Mouse (Mus musculus) small intestine, adult 2 months (tissue): ENCODE results near the gene Spag4. TPM values are rescaled to one million over a fixed set of nuclear protein-coding genes. Genes with fewer than 3 reads are reported as not detected.

Experiments used
- H3K27ac ChIP-seq: fragments of 200-500 bp; 2 replicates; pipeline ENCODE4 v1.5.1; 2012; ENCODE audit warnings: low read depth, low read length, control low read depth, inconsistent platforms; ENCODE audit not compliant: insufficient read depth
- H3K27me3 ChIP-seq: fragments of 200-500 bp; 2 replicates; pipeline ENCODE4 v1.6.1; 2012; ENCODE audit warnings: mild to moderate bottlenecking, moderate library complexity, low read length, inconsistent platforms; ENCODE audit not compliant: control insufficient read depth, insufficient read depth
- H3K36me3 ChIP-seq: fragments of 200-500 bp; 2 replicates; pipeline ENCODE4 v1.6.1; 2012; ENCODE audit warnings: mild to moderate bottlenecking, low read length, control low read depth, inconsistent platforms; ENCODE audit not compliant: control insufficient read depth, insufficient read depth
- H3K4me1 ChIP-seq: fragments of 200-500 bp; 2 replicates; pipeline ENCODE4 v1.6.1; 2012; ENCODE audit warnings: low read length, inconsistent platforms, mixed read lengths; ENCODE audit not compliant: control insufficient read depth, insufficient read depth, insufficient read length
- H3K4me3 ChIP-seq: fragments of 200-500 bp; 2 replicates; pipeline ENCODE4 v1.5.1; 2012; ENCODE audit warnings: low read depth, mild to moderate bottlenecking, control low read depth, inconsistent platforms, low read length, moderate library complexity
- CTCF ChIP-seq: fragments of 200-500 bp; IDR thresholded peaks from 2 replicates; pipeline ENCODE4 v1.5.1; 2012; ENCODE audit warnings: low read depth, mild to moderate bottlenecking, control low read depth, inconsistent platforms, low read length, moderate library complexity, mixed read lengths; ENCODE audit not compliant: insufficient replicate concordance, insufficient read length; ENCODE audit errors: extremely low read depth
- POLR2A ChIP-seq: fragments of 200-500 bp; IDR thresholded peaks from 2 replicates; pipeline ENCODE4 v1.6.1; 2012; ENCODE audit warnings: low read depth, mild to moderate bottlenecking, control low read depth, inconsistent platforms, low read length, moderate library complexity
- WGBS: fragments of 180-500 bp; shearing (Covaris S2); methylation state at CpG from one replicate; pipeline ENCODE4 v1.1.7; 2018; 5-methylcytosine and 5-hydroxymethylcytosine counted together
- polyA plus RNA-seq: library from polyadenylated mRNA; depleted of rRNA; stranded (reverse); fragments of >200 nt; gene quantifications from 2 replicates; pipeline ENCODE4 v1.2.3, GENCODE M21; 2012; rRNA removed

Gene Spag4
- polyA plus RNA-seq = 0.30 and 0.49 TPM in 2 replicates

- Histone ChIP-seq H3K27ac (no peak within 1 kb of the TSS), H3K36me3 (no peaks in the 10 kb centered on the region; the same call in 1 of the 2 replicates), H3K4me1 (peaks cover 6% of the 10 kb centered on the region), H3K27me3 (no peaks in the 10 kb centered on the region; the same call in 1 of the 2 replicates), H3K4me3 (peak within 1 kb of the TSS; percentile 81)
- TF ChIP-seq CTCF = no peak
- TF ChIP-seq POLR2A = no peak
- under 1% methylated on average over 81 of the region's 81 CpGs for WGBS
Measured at GRCm38 (mm10) chr2:156065099-156066041, at the start of gene Spag4. Spag4 (plus strand) TSS chr2:156065175.

GRCm38 (mm10) chr2:156018106-156018505 lies 46.9 kb upstream of the Spag4 start:
- H3K27me3 ChIP-seq = no peaks in the 10 kb centered on the region
- no peak overlapping the region for H3K4me3 ChIP-seq
- H3K4me1 ChIP-seq = peaks cover 3% of the 10 kb centered on the region; the same call in 1 of the 2 replicates
- 70% methylated on average over 3 of the region's 3 CpGs for WGBS
- H3K27ac ChIP-seq = no peak overlapping the region
- peaks cover 53% of the 10 kb centered on the region for H3K36me3 ChIP-seq
- no peak for TF ChIP-seq CTCF
- TF ChIP-seq POLR2A = no peak

GRCm38 (mm10) chr2:156021219-156021618 lies 43.8 kb upstream of the Spag4 start:
- Histone ChIP-seq H3K27ac (no peak overlapping the region), H3K36me3 (peaks cover 24% of the 10 kb centered on the region), H3K27me3 (no peaks in the 10 kb centered on the region), H3K4me3 (no peak overlapping the region), H3K4me1 (peaks cover 3% of the 10 kb centered on the region; the same call in 1 of the 2 replicates)
- TF ChIP-seq POLR2A = no peak
- TF ChIP-seq CTCF = no peak
- WGBS = 86% methylated on average over 8 of the region's 8 CpGs

- H3K4me3 ChIP-seq = no peak overlapping the region
- WGBS = 77% methylated on average over 2 of the region's 2 CpGs
Measured at GRCm38 (mm10) chr2:156021765-156022164, 43.2 kb upstream of the Spag4 start.

GRCm38 (mm10) chr2:156025482-156025881 lies 39.5 kb upstream of the Spag4 start:
- Histone ChIP-seq H3K27me3 (no peaks in the 10 kb centered on the region), H3K4me3 (no peak overlapping the region), H3K36me3 (no peaks in the 10 kb centered on the region), H3K27ac (no peak overlapping the region), H3K4me1 (peaks cover 3% of the 10 kb centered on the region; the same call in 1 of the 2 replicates)
- TF ChIP-seq POLR2A (no peak), CTCF (no peak)

More at GRCm38 (mm10) chr2:156021765-156022164, 43.2 kb upstream of the Spag4 start:
- peaks cover 3% of the 10 kb centered on the region; the same call in 1 of the 2 replicates for H3K4me1 ChIP-seq
- peaks cover 18% of the 10 kb centered on the region for H3K36me3 ChIP-seq
- no peak overlapping the region for H3K27ac ChIP-seq
- H3K27me3 ChIP-seq = no peaks in the 10 kb centered on the region
- TF ChIP-seq POLR2A = no peak
- no peak for TF ChIP-seq CTCF

- H3K27me3 ChIP-seq = no peaks in the 10 kb centered on the region
- H3K4me1 ChIP-seq = no peaks in the 10 kb centered on the region
- WGBS = 51% methylated on average over 3 of the region's 3 CpGs
- no peak overlapping the region for H3K4me3 ChIP-seq
- H3K36me3 ChIP-seq = no peaks in the 10 kb centered on the region
- H3K27ac ChIP-seq = no peak overlapping the region
- no peak for TF ChIP-seq CTCF
- no peak for TF ChIP-seq POLR2A
Measured at GRCm38 (mm10) chr2:156039390-156039789, 25.6 kb upstream of the Spag4 start.

- H3K4me1 ChIP-seq = no peaks in the 10 kb centered on the region; the same call in 1 of the 2 replicates
- no peak overlapping the region for H3K27ac ChIP-seq
- 77% methylated on average over 8 of the region's 8 CpGs for WGBS
- no peak for TF ChIP-seq POLR2A
- no peak for TF ChIP-seq CTCF
- H3K4me3 ChIP-seq = no peak overlapping the region
- H3K27me3 ChIP-seq = no peaks in the 10 kb centered on the region
- H3K36me3 ChIP-seq = no peaks in the 10 kb centered on the region
Measured at GRCm38 (mm10) chr2:156042903-156043302, 22.1 kb upstream of the Spag4 start.
